Mouse (Mus musculus): ENCODE results near the gene Scube2.

The Scube2 gene

DNA sequence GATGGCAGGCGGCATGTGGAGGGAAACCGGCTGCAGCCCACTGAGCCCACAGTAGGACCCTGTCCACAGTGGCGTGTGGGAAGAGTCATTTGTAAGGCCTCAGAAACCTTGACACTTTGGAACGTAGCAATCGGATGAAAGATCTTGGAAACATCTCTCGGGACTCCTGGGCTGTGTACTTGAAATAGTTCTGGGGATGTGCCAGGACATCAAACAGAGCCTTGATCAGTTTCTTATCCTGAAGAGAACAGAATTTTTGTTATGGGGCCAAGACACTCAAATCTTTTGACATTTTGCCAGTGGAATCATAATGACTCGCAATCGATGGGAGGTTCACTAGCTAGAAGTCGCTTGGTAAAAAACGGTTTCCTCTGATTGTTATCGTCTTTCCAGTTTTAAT, 66.3 kb downstream of the Scube2 start:
- no peak for DNase-seq (ENCODE audit: low spot score in 2 of 2)

DNA sequence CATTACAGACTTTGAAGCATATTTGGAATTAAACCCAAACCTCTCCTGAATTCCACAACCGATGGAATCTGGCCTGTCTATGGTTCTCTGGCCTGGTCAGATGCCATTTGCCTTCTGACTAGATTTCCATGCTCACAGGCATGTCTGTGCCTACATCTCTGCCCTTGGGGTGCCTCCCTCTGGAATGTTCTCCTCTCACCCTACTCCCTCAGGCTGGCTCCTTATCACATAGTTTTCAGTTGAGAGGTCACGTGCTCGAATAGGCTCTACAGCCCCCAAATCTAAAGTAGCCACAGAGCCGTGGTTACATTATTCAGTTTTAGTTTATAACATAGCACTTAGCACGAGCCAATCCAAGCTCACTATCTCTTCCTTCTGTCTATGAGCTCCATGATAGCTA, 69.9 kb downstream of the Scube2 start:
- peak in 1 of 2 experiments; percentile 42 for DNase-seq (ENCODE audit: low spot score in 2 of 2)

GRCm38 (mm10) chr7:109794556-109794955, 70.9 kb downstream of the Scube2 start:
- peak in 1 of 2 experiments; percentile 57 for DNase-seq (ENCODE audit: low spot score in 2 of 2)

GRCm38 (mm10) chr7:109792759-109793158, 72.7 kb downstream of the Scube2 start:
- DNase-seq (ENCODE audit: low spot score in 2 of 2) = peak; percentile 57 to 80

- DNase-seq (ENCODE audit: low spot score in 2 of 2) = no peak
Measured at GRCm38 (mm10) chr7:109790818-109791217, 74.7 kb downstream of the Scube2 start.

DNA sequence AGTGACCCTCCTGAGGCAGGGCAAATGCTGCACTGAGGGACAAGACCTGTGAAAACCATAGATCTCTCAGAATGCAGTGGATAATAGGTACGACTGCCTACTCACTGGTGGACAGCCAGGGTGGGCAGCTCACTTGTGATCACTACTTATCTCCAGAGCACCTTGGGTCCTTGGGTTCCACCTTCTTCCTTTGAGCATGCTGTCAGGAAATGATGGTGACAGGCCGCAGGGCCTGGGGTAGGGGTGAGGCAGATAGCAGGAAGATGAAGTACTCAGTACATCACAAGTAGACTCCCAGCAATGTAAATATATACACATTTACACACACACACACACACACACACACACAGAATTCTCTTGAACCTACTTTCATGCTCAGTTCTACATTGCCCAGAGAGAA, 77.6 kb downstream of the Scube2 start:
- no peak for DNase-seq (ENCODE audit: low spot score in 2 of 2)

GRCm38 (mm10) chr7:109783281-109783680, 82.2 kb downstream of the Scube2 start:
- DNase-seq (ENCODE audit: low spot score in 2 of 2) = no peak

GRCm38 (mm10) chr7:109781470-109782203, 83.8 kb downstream of the Scube2 start, which contains the start of gene Nrip3:
Nrip3 (minus strand) TSS chr7:109782025.
- DNase-seq (ENCODE audit: low spot score in 2 of 2) = peak; percentile 76 to 85

- DNase-seq (ENCODE audit: low spot score in 2 of 2) = peak in 1 of 2 experiments; percentile 36
Measured at GRCm38 (mm10) chr7:109781087-109781469, 84.4 kb downstream of the Scube2 start.

- DNase-seq (ENCODE audit: low spot score in 2 of 2) = no peak
Measured at GRCm38 (mm10) chr7:109772251-109772650, 93.2 kb downstream of the Scube2 start.

DNA sequence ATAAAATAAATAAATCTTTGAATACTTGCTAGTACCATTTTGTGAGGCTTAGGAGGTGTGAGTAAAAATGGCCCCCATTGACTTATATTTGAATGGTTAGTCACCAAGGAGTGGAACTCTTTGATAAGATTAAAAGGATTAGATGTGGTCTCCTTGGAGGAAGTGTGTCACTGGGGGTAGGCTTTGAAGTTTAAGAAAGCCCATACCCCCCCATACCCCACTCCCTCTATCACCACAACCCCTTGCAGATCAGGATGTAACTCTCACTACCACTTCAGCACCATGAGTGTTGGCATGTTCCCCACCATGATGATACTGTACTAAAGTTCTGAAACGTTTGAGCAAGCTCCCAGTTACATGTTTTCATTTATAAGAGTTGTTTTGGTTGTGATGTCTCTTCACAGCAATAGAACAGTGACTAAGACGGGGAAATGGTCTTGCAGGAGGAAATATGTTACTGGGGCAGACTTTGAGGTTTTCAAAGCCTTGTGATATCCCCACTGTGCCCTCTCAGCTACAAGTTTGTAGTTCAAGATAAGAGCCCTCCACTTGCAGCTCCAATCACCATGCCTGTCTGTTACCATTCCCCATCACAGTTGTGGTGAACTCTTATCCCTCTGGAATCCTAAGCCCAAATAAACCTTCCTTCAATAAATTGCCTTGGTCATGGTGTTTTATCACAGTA, 96.6 kb downstream of the Scube2 start:
- DNase-seq (ENCODE audit: low spot score in 2 of 2) = no peak

GRCm38 (mm10) chr7:109767575-109768350, 97.7 kb downstream of the Scube2 start:
- no peak for DNase-seq (ENCODE audit: low spot score in 2 of 2)

DNA sequence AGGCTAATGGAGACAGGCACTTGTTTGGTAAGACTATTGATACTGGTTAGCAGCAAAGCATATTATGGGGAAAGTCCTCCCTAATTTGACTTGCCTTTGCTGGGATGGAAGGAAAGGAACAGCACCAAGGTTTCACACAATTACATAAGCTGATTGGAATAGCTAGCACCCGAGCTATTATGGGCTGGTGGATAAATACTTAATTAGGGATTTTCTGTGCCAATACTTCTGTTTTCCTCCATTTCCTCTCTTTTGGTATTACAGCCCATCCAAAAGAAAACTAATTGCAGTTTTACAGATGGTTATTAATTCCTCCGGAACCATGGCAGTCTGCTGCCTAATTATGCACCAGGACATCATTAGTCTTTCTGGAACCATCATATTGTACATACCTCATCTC, 101.5 kb downstream of the Scube2 start:
- DNase-seq (ENCODE audit: low spot score in 2 of 2) = no peak

- DNase-seq (ENCODE audit: low spot score in 2 of 2) = no peak
Measured at GRCm38 (mm10) chr7:109756291-109756690, 109.2 kb downstream of the Scube2 start.

GRCm38 (mm10) chr7:109754034-109754433, 111.4 kb downstream of the Scube2 start:
- DNase-seq (ENCODE audit: low spot score in 2 of 2) = no peak

DNA sequence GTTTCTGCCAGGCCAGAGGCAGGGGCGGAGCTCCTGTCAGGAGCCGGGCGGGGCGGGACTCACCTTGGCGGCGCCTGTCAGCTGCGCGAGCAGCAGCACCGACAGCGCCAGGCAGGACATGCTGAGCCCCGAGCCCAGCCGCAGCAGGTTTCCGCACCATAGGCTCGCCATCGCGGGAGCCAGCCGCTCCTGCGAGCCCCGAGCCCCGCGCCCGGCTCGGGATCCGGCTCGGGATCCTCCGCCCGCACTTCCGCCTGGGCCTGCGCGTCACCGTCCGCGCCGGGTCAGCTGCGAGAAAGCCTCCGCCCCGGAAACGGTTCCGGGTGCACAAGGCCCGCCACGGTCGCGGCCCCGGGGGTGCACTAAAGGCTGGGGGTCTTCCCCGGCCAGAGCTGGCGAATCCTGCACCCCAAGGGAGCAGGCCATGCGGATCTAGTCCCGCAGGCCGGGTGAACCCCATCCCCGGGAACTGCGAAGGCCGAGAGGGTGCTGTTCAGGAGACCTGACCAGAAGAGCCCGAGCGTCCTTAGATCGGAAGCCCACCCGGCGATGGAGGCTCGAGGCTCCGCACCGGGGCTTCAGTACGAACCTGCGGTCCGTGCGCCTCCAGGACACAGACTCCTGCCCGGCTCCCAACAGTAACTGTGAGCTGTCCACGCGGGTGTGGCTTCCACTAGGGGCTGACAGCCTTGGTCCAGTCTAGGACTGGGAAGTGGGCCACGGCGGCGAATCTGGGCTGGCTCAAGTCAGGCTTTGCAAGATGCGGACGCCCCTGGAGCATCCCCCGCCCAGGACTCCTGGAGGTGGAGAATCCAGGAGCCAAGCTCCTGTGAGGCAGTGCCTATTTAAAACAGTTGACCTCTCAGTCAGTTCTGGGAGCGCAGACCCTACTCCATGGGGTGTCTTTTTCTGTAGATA, 113.2 kb downstream of the Scube2 start, which contains the start of gene Tmem9b:
Tmem9b (minus strand) TSS at position 868 of the 918 bp plus-strand sequence.
- DNase-seq (ENCODE audit: low spot score in 2 of 2) = peak; percentile 76 to 91

- no peak for DNase-seq (ENCODE audit: low spot score in 2 of 2)
Measured at GRCm38 (mm10) chr7:109751427-109752007, 114.0 kb downstream of the Scube2 start.

All from spleen, postnatal 4 days (tissue).